In genomic region chr16:57649888-57650287, GRCm38 (mm10) we compare ENCODE assay signal across 14 mouse cellular contexts. TPM values are rescaled to one million over a fixed set of nuclear protein-coding genes. Genes with fewer than 3 reads are reported as not detected.
A peak's percentile ranks its signal among the peaks of the same experiment; 100 is the strongest.
DNase-seq lines count a peak whose midpoint lies in the region; ATAC-seq and TF ChIP-seq lines count a peak whose summit lies in the region.
"Had no signal": no experiment of that assay in that cellular context is flagged by ENCODE, and none has a peak within 500 bp of the region (broad histone marks: within the 10 kb centered on the region; RNA-seq: fewer than 3 reads in every experiment).

No protein-coding gene starts in this region.

- ATAC-seq in kidney, postnatal 0 days (replicated peaks; ENCODE audit: low FRiP score, low read depth) = peak; percentile 77
- ATAC-seq: midbrain, embryonic 16.5 days had no signal

- H3K27me3 ChIP-seq in kidney, postnatal 0 days (ENCODE audit: insufficient read depth, low read length) = no peaks in the 10 kb centered on the region
- H3K27me3 ChIP-seq in heart, adult 2 months (ENCODE audit: control insufficient read depth, insufficient read depth, low read length) = no peaks in the 10 kb centered on the region
- H3K27me3 ChIP-seq in thymus, adult 2 months (ENCODE audit: control insufficient read depth, insufficient read depth, low read length) = no peaks in the 10 kb centered on the region
- H3K27me3 ChIP-seq: stomach, embryonic 15.5 days had no signal

- H3K9me3 ChIP-seq in kidney, postnatal 0 days (replicated peaks; ENCODE audit: low read length) = no peaks in the 10 kb centered on the region
- H3K9me3 ChIP-seq: forebrain, embryonic 10.5 days; limb, embryonic 13.5 days; stomach, embryonic 15.5 days had no signal

- no peak overlapping the region for H3K4me2 ChIP-seq in kidney, postnatal 0 days (ENCODE audit: low read length)
- H3K4me2 ChIP-seq: limb, embryonic 13.5 days; stomach, embryonic 15.5 days had no signal

- no peak for TF ChIP-seq EP300 in heart, adult 2 months (IDR thresholded peaks at IDR 0.05; ENCODE audit: insufficient read depth, low read depth, low read length)

- WGBS in kidney, postnatal 0 days = 35% methylated on average over 2 of the region's 2 CpGs
- WGBS in heart, adult 2 months = 38% methylated on average over 2 of the region's 2 CpGs
- WGBS in thymus, adult 2 months = 94% methylated on average over 2 of the region's 2 CpGs

- peak; percentile 74 for DNase-seq in 3134 (ENCODE audit: extremely low read depth, insufficient read length, low spot score)
- DNase-seq in 416B (ENCODE audit: low read depth) = peak; percentile 27
- peak; percentile 3 for DNase-seq in brain, adult 2 months (ENCODE audit: low read depth, low spot score)
- peak; percentile 25 for DNase-seq in kidney, postnatal 0 days (ENCODE audit: low spot score)
- no peak for DNase-seq in heart, adult 2 months
- no peak for DNase-seq in thymus, adult 2 months
- no peak for DNase-seq in T-cell, adult 2 months (ENCODE audit: low spot score)
- DNase-seq: cerebellum, adult 2 months; gastrocnemius, adult 2 months; layer of hippocampus, postnatal 36 days had no signal

- H3K4me1 ChIP-seq in kidney, postnatal 0 days (replicated peaks; ENCODE audit: insufficient read depth, low read length) = no peaks in the 10 kb centered on the region
- H3K4me1 ChIP-seq in heart, adult 2 months (ENCODE audit: control insufficient read depth, insufficient read depth, low read length) = no peaks in the 10 kb centered on the region; the same call in 1 of the 2 replicates
- no peaks in the 10 kb centered on the region for H3K4me1 ChIP-seq in thymus, adult 2 months (replicated peaks; ENCODE audit: control insufficient read depth, insufficient read depth, low read length)
- H3K4me1 ChIP-seq: forebrain, embryonic 10.5 days; stomach, embryonic 15.5 days had no signal

- no peaks in the 10 kb centered on the region for H3K79me2 ChIP-seq in heart, adult 2 months (replicated peaks; ENCODE audit: control insufficient read depth, insufficient read depth, low read length)

- intact Hi-C loops in heart, adult 2 months (cut with DNase I) = no loop called here

- no peak overlapping the region for H3K27ac ChIP-seq in kidney, postnatal 0 days
- no peak overlapping the region for H3K27ac ChIP-seq in heart, adult 2 months
- H3K27ac ChIP-seq in thymus, adult 2 months (ENCODE audit: control insufficient read depth, insufficient read depth, low read length) = no peak overlapping the region
- H3K27ac ChIP-seq: forebrain, embryonic 10.5 days; gastrocnemius, adult 2 months; limb, embryonic 13.5 days; stomach, embryonic 15.5 days had no signal

- H3K36me3 ChIP-seq in kidney, postnatal 0 days (ENCODE audit: insufficient read depth, low read length) = no peaks in the 10 kb centered on the region
- no peaks in the 10 kb centered on the region for H3K36me3 ChIP-seq in heart, adult 2 months (ENCODE audit: control insufficient read depth, insufficient read depth, low read length)
- H3K36me3 ChIP-seq in thymus, adult 2 months (ENCODE audit: control insufficient read depth, insufficient read depth, low read length) = no peaks in the 10 kb centered on the region
- H3K36me3 ChIP-seq: forebrain, embryonic 10.5 days; limb, embryonic 13.5 days; stomach, embryonic 15.5 days had no signal

- no peak overlapping the region for H3K9ac ChIP-seq in kidney, postnatal 0 days (ENCODE audit: low read depth, low read length)
- no peak overlapping the region for H3K9ac ChIP-seq in heart, adult 2 months (ENCODE audit: low read depth, low read length)
- H3K9ac ChIP-seq: limb, embryonic 13.5 days; stomach, embryonic 15.5 days had no signal

- no peak for TF ChIP-seq CTCF in kidney, postnatal 0 days (IDR thresholded peaks at IDR 0.05; ENCODE audit: low read depth)
- no peak for TF ChIP-seq CTCF in heart, adult 2 months (IDR thresholded peaks at IDR 0.05)
- no peak for TF ChIP-seq CTCF in thymus, adult 2 months (IDR thresholded peaks at IDR 0.05; ENCODE audit: borderline replicate concordance, control insufficient read depth, extremely low read depth, insufficient read depth, low read length, poor library complexity)

- H3K4me3 ChIP-seq in kidney, postnatal 0 days (replicated peaks; ENCODE audit: low read depth, low read length) = no peak overlapping the region
- no peak overlapping the region for H3K4me3 ChIP-seq in heart, adult 2 months
- H3K4me3 ChIP-seq in thymus, adult 2 months (ENCODE audit: control insufficient read depth, insufficient read depth, low read length) = no peak overlapping the region
- H3K4me3 ChIP-seq: forebrain, embryonic 10.5 days; gastrocnemius, adult 2 months; limb, embryonic 13.5 days; stomach, embryonic 15.5 days had no signal

- no peak for TF ChIP-seq POLR2A in heart, adult 2 months (IDR thresholded peaks at IDR 0.05; ENCODE audit: insufficient read depth, low read depth, low read length)
- no peak for TF ChIP-seq POLR2A in thymus, adult 2 months (IDR thresholded peaks at IDR 0.05; ENCODE audit: control insufficient read depth, extremely low read depth, insufficient read depth, low read length, poor library complexity)

RNA-seq across cellular contexts. Expression of gene Cmss1, which starts 43.2 kb away (rescaled TPM):
- 50.4 and 50.5 TPM in 2 replicates for polyA plus RNA-seq in kidney, postnatal 0 days (2015; fragmentation: Nextera tagmentation; extraction: Ambion mirVana)
- total RNA-seq in heart, adult 2 months (2021) = 10 to 100 TPM; 66.9 to 74.3 TPM
- 17.6 and 30.2 TPM in 2 replicates for polyA plus RNA-seq in heart, adult 2 months (2012; rRNA removed)
- polyA plus RNA-seq in thymus, adult 2 months (2012; rRNA removed) = 6.2 and 8.4 TPM in 2 replicates

Comparison
In these comparisons a context has a peak if more than half of its experiments do, and no peak if none do; other contexts are left out.
1. DNase-seq: peak in 3134 (single experiment), 416B (single experiment), brain, adult 2 months (single experiment) and kidney, postnatal 0 days (single experiment); none in heart, adult 2 months (0 of 2), thymus, adult 2 months (single experiment) and T-cell, adult 2 months (single experiment).